Mouse (Mus musculus) urinary bladder, postnatal 4 days (tissue): Measurements from ENCODE around the gene Bst2.

Experiments
- DNase-seq, 2 experiments: peaks; one replicate each; pipeline ENCODE4 v3.0.0; 2021 to 2022; ENCODE audit warnings: low spot score in 2 of 2

Gene Bst2

GRCm38 (mm10) chr8:71485142-71486135 is 51.8 kb downstream of the Bst2 start, which contains the start of gene Ano8:
Ano8 (minus strand) TSS chr8:71485963.
- DNase-seq: peak; percentile 78 to 87

- DNase-seq: no peak
Observed at GRCm38 (mm10) chr8:71484736-71485135, 52.5 kb downstream of the Bst2 start.
